Mouse (Mus musculus) cerebellum, adult (tissue): ENCODE data around the gene Ints3.

Experiments
- ATAC-seq: cut with Nextera tagmentation; 2 replicates; pipeline ENCODE4 v1.9.2; 2017; ENCODE audit warnings: mild to moderate bottlenecking, moderate library complexity, mixed read lengths; ENCODE audit not compliant: insufficient number of reproducible peaks, low FRiP score, low TSS enrichment

Ints3 gene

DNA sequence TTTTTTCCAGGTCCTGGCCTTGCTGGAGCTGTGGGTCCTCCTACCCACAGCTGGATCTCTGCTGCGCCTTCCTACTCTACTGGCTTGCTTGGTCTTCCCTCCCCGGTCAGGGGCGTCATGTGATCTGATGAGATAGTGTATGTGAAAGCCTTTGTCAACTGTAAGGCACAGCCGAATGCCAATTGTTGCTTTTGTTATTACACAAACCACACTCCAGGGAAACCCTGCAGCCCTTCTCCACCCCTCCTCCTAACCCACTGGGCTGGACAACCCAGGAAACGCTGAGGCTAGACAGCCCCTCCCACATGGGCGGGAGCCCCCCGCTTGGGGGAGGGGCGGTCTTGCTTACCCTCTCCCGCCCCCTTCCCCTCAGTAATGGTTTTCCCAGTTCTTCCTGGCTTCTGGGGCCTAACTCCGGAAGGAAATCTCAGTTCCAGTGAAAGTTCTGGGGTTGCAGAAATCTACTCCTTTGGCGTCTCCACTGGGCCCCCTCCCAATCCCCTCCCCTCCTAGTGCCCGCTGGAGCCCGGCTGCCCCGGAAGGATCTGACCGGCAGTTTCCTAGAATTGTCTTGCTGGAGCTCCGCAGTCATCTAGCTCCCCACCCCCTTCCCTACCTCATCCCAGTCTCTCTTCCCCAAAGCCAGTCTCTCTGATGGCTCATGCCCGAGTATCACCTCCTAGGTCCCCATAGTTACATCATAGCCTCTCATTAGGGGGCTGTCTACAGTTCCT is 13.1 kb upstream of the Ints3 start:
- ATAC-seq = peak; percentile 40; the same call in 1 of the 2 replicates

DNA sequence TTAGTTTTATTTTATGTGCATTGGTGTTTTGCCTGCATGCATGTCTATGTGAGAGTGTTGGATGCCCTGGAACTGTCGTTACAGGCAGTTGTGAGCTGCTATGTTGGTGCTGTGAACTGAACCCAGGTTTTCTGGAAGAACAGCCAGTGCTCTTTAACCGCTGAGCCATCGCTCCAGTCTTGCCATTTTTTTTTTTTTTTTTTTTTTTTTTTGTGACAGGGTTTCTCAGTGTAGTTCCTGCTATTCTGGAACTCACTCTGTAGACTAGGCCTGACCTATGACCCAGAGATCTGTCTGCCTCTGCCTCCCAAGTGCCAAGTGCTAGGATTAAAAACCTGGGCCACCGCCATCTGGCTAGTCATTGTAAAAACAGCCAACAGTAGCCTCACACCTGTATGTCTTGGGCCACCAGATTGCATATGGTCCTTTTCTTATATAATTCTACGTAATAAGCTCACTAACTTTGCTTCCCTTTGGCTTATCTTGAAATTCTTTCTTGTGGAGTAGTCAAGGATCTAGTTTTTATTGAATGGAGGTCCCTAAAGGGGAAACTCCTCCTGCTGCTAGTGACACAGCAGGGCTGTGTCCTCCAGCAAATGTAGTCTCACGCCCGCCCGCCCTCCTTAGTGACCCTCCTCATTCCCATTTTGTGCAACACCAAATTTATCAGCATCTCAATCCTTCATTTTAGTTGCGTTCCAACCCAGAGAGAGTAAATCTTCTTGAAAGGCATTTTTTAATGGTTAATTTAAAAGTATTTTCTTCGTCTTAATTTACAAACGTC is 12.2 kb upstream of the Ints3 start:
- no peak for ATAC-seq

DNA sequence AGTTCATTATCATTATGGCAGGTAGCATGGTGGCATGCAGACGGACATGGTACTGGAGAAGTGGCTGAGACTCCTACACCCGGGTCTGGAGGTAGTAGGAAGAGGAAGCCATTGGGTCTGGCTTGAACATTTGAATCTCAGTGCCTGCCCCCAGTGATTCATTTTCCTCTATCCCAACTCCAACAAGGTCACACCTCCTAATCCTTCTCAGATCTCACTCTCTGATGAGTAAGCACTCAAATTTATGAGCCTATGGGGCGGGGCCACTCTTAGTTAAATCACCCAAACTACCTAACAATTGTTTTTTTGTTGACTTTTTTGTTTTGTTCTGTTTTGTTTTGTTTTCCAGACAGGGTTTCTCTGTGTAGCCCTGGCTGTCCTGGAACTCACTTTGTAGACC is 10.6 kb upstream of the Ints3 start:
- ATAC-seq = no peak

DNA sequence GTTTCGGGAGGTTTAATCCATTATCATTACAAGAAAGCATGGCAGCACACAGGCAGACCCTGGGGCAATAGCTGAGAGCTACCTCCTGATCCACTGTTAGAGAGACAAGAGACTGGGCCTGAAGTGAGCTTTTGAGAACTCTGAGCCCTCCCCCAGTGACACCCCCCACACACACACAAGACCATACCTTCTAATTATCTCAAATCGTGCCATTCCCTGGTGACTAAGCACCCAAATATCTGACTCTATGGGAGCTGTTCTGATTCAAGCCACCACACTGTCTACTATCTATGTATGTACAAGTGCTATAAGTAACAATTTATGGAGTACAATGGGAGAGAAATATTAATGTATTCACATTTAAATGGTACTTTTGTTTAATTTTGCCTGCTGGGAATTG is 7.3 kb upstream of the Ints3 start:
- no peak for ATAC-seq

DNA sequence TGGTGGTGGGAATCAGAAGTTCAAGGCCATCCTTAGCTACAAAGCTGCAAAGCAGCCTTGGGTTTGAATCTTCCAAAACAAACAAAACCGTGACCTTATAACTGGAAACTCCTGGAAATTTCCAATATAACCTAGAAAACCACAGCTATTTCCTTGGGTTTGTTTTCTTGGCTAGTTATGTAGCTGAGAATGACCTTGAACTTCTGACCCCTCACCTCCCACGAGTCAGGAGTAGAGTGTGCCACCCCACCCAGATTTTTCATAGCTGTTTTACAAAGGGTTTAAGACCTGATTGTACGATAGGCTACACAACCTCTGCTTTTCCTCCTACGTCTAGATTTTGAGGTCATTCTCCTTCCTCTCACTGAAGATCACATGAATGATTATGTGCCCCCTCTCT is 3.7 kb upstream of the Ints3 start:
- no peak for ATAC-seq

DNA sequence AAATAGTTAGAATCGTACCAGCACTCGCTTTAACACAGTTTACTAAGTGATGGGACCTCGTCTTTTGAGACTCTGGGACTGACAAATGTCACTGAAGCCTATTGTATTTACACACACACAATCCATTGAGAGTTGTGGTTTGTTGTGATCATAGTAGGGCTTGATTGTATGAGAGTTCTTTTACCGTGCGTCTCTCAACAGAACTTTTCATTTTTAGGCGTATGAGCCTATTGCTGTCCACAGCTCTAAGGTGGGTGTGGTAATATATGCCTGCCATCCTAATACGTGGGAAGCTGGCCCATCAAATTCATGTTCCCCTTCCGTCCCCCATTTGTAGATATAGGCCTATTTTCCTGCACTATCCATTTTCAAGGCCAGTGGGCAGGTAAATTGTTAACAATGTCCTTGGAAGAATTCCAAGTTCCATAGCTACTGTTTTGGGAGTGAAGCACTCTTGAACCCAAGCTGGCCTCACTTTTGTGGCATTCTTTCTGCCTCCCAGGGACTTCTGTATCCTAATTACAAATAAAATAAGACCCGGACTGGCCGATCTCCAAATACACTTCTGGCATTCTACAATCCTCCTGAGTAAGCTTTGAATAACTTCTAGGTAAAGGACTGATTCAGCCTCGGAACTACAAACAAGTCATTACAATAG is 780 bp upstream of the Ints3 start:
- no peak for ATAC-seq

DNA sequence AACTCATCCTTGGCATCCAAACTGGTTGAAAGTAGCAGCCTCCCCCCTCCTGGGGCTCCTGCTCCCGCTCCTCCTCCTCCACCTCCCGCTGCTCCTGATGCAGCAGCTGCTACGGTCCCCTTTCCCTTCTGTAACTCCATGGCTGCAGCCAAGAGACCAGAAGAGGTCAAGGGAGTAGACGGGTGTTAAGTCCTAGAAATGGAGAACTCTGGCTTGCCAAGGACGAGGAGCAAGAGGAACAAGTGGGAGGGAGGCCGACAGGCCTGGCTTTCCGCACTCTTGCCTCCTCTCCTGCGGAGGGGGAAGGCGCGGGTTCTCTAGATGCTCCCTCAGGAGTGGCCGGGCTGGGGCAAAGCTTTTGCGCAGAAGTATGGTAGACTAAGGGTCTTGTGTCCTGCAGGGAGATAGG is 607 bp downstream of the Ints3 start:
- ATAC-seq = peak; percentile 20; the same call in 1 of the 2 replicates

DNA sequence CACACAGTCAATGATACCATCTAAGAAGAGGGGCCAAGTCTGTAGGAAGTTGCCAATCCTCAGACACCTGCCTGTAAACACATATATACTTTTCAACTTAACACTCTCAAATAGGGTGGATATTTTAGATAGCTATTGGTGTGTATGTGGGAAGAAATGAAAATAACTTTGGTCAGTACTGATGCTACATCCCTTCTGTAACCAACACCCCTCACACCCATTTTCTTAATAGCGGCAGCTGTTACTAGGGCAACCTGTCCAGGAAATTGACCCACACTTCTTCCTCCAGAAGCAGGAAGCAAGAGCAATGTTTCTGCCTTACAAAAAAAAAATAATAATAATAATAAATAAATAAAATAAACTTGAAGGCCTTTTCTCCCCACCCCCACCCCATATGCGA is 1.1 kb downstream of the Ints3 start:
- no peak for ATAC-seq

DNA sequence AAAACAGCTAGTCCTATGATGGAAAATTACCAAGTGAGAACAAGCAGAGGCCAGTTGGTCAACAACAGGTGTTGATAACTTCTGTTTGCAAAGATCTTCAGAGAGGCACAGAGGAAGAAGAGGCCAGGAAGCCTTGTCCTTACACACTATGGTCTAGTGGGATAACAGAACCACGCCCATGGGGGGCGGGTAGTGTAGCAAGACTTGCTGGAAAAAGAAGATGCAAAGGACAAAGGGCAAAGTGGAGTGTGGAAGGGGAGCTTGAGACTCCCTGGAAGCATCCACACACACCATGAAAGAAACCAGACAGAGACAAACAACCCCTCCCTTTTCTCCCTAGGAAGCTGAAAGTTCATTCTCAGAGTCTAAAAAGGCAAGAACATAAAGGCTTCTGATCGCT is 3.8 kb downstream of the Ints3 start:
- no peak for ATAC-seq

DNA sequence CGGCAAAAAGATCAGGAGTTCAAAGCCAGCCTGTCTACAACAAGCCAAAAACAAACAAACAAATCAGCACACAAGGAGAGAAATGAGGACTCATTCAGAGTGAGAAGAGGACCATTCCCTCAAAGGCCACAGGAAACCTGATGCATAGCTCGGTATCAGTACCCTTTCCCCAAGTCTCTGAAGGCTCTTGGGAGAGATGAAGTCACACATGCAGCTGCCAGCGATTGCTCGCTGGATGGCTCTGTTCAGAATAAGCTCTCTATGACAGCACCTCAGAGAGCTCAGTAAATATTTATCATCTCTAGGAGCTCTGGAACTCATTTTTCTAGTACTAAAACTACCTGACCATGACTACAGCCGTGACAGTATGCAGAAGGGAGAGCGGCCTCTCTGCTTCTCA is 5.2 kb downstream of the Ints3 start:
- no peak for ATAC-seq

DNA sequence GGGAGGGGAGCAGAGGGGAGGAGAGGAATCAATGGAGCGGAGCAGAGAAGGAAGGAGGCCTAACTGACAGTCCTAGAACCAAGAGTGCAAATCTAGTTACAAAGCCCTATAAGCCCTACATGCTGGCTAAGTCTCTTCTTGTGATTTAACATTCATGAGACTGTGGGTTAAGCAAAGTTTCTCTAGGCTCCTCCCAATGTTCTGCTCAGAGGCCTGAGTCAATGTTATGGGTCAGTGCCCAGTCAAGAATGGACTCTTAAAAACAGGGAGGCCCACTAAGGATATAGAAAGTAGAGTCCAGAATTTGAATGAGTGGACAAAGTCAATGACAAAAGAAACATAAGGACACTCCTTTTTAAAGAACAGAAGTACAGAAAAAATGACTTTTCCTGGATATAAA is 5.8 kb downstream of the Ints3 start:
- no peak for ATAC-seq

DNA sequence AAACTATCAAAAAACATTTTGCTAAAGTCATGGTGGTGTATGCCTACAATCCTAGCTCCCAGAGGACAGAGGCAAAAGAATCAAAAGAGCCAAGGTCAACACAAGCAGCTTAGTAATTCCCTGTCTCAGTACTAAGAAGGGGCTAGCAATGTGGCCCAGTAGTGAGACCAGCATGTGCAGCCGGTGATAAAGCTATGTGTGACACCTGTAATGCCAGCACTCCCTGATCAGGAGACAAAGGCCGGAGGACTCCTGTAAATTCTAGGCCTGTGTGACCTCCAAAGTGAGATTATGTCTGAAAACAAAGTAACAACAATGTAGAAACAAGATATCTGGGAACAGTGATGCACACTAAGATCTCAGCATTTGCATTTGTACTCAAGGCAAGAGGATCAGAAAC is 7.9 kb downstream of the Ints3 start:
- no peak for ATAC-seq

DNA sequence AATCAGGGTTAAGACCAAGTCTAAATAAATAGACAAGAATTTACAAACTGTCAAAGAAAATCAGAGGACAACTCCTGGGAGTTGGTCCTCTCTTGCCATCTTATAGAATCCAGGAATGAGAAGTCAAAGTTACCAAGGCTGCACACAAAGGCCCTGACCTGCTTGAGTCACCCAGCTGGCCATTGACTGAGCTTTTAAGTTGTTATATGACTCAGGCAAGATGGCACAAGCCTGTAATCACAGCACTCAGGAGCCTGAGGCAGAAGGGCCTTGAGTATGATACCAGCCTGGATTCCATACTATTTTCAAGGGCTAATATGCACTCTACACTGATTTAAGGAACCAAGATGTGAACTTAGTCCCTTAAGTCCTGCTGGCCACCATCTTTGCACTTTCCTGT is 9.9 kb downstream of the Ints3 start:
- ATAC-seq = no peak

DNA sequence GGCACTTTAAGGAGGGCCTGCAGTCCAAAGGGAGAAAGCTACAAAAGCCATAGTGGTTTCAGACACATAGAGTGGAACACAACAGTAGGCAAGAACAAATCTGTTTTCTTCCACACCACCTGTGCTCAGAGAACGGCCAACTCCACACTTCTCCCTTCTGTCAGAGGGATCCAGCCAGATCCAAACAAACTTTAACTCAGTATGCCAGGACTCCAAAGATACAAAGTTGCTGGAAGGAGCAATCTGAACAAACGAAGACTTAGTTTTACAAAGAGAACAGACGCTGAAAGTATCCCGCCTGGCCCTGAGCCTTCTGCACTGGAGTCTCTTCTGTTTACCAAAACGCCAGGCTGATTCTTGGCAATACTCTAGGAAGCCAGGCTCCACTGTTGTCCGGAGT is 12.7 kb downstream of the Ints3 start:
- no peak for ATAC-seq

DNA sequence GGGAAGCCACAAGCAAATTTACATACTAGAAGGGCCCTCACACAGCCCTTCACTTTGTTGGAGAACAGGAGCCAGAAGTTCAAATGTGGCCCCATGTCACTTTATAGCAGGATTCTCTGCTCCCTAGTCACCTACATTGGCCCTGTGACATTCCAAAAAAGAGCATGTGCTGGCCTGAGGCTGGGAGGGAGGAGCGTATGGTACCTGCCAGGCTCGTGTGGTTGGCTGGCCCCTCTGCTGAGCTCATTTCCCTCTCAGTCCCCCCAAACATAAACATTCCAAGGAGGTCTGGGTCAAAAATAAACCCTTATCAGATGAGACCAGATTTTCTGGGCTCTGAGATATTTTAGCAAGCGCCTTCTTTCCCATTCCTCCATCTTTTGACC is 20.4 kb downstream of the Ints3 start:
- ATAC-seq = 0 out of 2 replicates have a peak, but pooled peaks have one; percentile 3

DNA sequence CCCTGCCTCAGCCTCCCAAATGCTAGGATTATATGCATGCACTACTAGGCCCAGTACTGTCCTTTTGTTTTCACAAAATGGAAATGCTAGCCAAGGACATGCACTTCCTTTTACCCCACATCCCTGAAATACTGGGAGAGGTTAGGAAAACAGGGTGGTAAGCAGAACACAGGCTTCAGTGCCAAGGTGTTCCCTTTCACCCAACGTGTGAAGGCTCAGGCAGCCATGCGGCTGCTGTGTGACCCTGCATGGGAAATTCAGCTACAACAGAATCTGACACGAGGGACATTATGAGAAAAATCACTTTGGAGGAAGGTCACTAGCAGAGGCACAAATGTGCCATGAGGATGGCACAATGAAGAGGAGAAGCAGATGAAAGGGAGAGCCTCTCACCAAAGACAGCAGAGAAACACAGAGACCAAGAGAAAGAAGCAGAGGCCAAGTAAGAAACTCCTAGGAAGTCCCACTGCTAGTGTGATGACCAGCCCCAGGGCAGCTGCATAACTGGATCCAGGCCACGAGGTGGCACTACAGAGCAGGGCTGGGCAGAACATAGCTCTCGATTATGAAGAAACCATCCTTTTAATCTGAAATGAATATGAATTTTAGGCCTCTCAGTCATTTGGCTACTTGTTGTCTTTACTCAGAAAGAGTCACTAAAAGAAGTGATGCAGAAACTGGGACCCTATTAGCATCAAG is 21.0 kb downstream of the Ints3 start:
- ATAC-seq = peak; percentile 66; the same call in 1 of the 2 replicates

DNA sequence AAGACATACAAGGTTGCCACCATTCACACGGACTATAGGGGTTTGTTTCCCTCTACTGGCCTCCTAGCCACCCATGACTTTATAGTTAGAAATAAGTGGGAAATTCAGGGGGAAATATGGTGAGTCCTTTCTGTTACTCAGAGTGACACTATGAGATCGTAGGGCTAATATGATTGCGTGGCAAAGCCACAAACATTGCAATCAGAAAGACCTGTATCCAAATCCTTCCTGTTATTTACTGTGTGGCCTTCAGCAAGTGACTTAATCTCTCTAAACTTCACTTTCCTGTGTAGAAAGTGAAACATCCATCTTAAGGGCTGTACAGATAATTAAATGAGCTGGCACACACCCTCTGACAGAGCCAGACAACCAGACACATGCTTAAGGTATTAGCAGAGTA is 24.7 kb downstream of the Ints3 start:
- ATAC-seq = no peak

DNA sequence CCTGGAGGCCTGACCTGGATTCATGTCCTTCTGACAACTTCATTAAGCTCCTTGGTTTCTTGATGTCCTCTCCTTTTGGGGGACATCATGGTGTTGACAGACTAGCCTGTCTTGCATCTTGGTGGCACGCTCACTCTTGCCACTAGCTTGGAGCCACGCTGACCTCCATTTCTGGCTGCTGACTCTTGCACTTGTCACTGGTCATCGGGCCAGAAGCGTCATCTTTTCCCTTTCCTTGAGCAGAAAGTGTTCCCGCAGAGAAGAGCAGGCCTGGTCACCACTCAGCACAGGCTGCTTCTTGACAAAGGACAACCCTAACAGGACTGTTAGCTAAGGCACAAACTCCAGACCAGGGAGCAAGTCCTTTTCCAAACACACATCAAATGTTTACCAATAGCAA is 27.0 kb downstream of the Ints3 start:
- no peak for ATAC-seq

DNA sequence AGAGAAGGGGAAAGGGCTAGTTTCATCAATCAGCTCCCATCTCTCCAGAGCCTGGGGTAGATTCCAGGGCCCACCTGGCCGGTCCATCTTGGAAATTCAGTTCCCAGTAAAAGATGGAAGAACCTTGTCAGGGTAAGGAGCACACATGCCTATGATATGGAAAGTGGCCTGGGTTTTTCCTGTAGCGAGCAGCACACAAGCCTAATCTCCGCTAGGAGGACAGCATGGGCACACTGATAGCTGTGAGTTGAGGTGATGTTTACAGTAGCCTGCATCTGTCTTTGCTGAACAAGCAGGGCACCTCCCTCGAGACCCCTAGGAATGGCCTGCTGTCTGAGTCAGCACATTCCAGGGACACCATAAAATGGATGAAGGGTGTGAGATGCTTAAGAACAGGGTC is 28.8 kb downstream of the Ints3 start:
- no peak for ATAC-seq

DNA sequence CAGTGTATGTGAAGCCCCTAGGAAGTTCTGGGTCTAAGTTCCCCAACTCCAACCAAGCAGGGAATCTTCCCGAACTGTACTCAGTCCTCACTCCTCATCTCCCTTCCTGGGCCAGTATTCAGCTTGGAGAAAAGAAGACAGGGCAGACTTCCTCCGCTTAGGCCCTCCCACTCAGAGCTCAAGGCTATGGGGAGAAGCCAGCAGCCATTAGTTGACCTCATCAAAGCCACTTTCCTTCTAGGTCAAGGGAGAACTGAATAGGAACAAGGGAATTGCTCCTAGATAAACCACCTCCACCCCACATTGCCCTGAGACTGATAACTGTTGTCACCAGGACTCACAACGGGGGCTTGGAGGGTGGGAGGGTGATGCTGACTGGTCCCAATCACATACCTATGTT is 29.3 kb downstream of the Ints3 start:
- no peak for ATAC-seq

DNA sequence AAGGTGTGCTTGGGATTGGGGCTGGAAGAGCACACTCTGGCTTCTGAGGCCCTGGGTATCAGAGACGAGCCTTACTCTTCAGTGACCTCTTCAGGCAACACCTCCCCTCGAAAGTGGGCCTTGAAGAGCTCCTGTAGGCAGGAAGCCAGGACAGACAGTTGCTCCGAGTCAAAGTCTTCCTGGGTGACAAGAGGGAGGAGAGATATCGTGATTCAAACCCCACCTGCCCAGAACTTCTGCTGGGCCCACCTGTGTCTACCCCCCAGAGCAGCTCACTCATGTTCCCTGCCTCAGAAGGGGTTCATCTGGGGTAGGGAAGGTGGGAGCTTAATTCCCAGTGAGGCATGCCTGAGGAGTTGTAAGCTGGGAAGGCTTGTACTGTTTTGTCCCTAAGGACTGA is 32.4 kb downstream of the Ints3 start:
- no peak for ATAC-seq
